Mouse (Mus musculus) urinary bladder, adult 18-20 months (tissue): Measurements from ENCODE around the gene Tesmin.
A peak's percentile ranks its signal among the peaks of the same experiment; 100 is the strongest.

ENCODE experiments used
- DNase-seq, 2 experiments: peaks; one replicate each; pipeline ENCODE4 v3.0.0; 2022; ENCODE audit warnings: low spot score in 2 of 2, mixed read lengths in 2 of 2

Tesmin gene

DNA sequence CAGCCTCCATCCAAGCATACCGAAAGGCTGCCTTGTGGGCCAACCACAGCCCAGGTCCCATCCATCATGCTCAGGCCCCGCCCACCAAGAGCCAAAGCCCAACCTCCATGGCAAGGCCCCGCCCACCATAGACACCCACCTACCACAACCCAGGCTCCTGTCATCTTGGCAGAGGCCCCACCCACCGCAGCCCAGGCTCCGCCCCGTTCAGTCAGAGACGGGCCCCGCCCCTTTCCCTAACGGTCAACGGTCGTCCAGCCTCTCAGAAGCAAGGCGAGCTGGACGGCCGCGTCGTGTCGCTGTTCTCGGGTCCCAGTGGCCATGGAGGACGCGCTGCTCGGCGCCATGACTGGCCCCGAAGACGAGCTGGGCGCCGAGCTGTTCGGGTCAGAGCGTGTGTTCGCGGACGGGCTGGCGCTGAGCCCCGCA lies at the start of gene Tesmin:
Gene Tesmin (plus strand): TSS at position 229 of the 429 bp plus-strand sequence.
- DNase-seq, result peak; percentile 73

GRCm38 (mm10) chr19:3339187-3339586 lies 49.5 kb upstream of the Tesmin start:
- DNase-seq, result no peak

DNA sequence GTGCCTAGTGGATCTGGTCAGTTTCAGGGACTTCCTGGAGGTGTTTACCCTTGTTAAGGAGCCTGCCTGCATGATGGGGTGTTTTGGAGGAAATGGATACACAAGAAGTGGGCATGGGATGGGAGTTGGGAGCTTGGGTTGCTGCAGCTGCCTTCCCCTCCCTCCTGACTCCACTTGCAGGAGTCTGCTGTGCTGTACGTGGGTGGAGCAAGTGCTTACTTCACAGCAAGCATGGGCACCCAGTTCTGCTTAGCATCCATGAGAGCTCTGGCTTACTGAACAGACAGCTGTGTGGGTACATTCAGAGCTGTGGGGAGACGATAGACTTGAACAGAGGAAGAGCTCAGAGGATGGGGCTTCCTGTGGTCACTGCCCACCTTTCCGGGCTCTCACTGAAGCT lies 47.6 kb upstream of the Tesmin start:
- no peak for DNase-seq

DNA sequence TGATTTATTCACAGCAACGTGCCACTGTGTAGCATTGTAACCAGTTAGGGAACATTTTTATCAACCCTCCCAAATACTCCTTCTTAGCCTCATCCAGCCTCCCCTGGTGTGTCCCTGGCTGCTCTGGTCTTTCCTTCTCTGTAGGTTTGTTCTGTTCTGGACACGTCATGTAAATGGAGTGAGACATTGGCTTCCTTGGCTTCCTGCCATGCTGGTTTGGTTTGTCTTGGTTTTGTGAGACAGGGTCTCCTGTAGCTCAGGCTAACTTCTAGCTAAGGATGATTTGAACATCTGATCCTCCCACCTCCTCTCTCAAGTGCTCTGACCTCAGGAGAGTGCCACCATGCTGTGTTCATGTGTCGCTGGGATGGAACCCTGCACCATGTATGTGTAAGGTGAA lies 44.7 kb upstream of the Tesmin start:
- no peak for DNase-seq

DNA sequence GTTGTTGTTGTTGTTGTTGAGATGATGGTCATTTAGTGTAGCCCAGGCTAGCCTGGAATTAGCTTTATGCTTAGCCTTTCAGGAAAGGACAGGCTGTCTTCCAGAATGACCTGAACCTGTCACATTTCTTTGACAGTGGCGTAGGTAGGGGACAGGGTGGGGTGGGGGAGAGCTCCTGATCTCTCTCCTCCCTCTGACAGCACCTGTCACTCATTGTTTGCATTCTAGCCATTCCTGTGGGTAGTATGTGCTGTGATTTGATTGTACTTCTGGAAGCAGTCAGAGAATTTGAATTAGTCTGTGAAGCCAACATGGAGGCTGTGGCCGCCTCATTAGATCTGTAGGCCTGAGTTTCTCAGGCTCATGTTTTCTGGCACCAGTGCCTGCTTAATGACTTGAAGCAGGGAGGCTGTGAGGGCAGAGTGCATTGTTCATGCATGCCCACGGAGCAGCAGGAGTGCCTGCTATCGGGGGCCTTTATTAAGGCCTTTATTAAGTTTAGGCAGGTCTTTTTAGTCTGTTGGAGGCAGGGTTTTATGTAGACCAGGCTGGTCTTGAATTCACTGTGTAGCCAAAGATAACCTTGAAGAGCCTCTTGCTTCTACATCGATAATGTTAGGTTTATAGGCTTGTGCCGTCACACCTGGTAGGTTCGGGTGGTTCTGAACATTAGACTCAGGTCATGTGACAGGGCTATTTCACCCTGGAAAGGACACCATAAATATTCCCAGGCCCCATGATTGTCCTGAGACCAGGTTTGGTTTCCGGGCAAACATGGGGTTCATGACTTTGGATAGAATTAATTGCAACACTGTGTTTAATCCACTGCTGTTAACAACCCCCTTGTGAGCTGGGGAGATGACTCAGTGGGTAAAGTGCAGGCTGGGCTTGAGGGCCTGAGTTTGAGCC lies 43.8 kb upstream of the Tesmin start:
- DNase-seq, result no peak

DNA sequence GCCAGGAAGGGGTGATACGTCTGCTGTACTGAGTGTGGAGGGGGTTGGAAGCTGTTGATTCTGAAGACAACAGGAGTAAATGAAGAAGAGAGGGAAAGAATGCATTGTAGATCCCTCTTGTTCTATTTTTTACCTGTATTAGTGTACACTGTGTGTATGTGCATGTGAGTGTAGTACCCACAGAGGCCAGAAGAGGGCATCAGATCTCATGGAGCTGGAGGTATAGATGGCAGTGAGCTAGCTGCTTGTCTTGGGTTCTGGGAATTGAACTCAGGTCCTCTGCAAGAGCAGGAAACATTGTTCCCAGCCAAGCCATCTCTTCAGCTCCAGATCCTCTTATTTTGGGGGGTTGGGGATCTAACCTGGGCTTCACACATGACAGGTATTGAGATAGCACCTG lies 40.9 kb upstream of the Tesmin start:
- no peak for DNase-seq

DNA sequence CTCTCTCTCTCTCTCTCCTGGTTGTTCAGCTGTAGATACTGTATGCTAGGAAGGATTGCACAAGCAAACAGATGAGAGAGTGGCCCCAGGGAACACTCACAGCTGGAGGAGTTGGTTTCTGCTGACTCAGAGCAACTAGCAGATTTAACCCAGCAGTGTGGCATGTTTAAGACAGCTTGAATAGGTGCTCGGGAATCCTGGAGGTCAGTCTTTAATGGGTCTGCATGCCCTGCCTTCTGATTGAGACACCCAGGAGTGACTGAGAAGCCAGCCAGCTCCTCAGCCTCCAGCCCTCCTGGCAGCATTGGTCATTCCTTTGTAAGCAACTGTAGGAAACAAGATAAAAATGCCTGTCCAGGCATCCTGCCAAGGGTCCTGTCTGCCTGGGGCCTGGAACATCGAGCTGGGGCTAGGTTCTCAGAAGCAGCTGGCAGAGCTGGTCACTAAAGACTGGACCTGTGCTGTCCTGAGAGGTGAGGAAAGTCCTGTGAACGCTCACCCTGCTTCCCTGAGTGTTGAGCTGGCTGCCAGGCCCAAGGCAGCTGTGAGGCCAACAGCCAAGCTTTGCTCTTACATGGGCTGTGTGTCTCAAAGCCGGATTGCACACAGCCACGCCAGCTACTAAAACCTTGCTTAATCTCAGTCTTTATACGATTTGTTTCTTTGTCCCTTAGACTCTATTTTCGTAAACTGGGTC lies 35.1 kb upstream of the Tesmin start:
- DNase-seq, result peak in 1 of 2 experiments; percentile 49

GRCm38 (mm10) chr19:3355096-3355495 lies 33.6 kb upstream of the Tesmin start:
- no peak for DNase-seq

- no peak for DNase-seq
Measured at GRCm38 (mm10) chr19:3356516-3356915, 32.1 kb upstream of the Tesmin start.

GRCm38 (mm10) chr19:3357620-3358019 lies 31.0 kb upstream of the Tesmin start:
- DNase-seq, result no peak

DNA sequence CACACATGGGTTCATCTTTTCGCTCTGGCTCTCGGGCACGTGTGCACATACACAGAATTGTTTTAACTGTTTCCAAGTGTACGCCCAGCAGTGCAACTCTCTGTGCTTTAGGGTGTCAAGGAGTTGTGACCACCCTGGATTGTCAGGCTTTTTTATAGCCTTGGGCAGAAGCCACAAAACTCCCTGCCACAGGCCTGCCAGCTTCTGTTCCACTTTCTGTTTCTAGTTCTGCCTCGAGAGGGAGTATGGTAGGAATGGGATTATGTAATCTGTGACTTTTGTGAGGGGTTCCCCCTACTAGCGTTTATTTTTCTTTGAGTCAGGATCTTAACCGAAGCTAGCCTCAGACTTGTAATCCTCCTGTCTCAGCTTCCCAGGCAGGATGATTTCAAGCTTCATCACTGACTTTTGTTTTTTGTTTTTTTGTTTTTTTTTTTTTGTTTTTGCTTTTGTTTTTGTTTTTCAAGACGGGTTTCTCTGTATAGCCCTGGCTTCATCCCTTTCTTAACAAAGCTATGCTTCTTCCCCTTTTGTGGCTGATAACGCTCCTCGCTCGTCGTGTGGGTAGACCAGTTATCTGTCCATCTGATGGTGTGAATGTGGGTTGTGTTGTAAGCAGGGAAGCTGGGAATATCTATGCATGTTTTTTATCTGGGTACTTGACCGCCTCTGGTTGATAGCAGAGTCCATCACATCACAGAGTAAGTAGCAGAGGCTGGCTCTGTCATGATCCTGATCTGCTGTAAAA lies 28.6 kb upstream of the Tesmin start:
- no peak for DNase-seq

DNA sequence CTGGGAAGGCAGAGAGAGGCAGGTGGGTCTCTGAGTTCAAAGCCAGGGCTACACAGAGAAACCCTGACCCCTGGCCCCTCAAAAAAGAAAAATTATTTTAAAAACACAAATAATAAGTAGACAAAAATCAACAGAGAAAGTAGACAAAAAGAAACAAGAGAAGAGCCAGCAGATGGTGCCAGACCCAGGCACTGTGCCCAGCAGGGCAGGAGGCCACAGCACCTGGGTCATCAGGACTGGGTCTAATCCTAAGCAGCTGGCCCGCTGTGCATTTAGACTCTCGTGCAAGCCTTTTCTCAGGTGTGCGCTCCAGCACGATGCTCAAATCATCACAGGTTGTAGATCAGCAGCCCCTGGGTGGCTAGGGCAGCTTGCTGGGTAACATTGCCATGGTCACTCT lies 25.1 kb upstream of the Tesmin start:
- DNase-seq, result no peak

DNA sequence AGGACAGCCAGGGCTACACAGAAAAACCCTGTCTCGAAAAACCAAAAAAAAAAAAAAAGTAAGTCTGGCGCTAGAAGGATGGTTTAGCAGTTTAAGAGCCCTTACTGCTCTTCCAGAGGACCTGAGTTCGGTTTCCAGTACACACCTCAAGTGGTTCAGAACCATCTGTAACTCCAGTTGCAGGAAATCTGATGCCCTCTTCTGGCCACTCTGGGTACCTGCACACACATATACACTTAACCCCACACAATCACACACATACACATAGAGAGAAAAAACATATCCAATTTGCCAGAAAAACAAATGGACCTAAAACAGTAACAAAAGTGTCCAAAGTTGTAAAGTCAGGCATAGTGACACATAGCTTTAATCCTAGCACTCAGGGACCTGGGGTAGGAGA lies 23.6 kb upstream of the Tesmin start:
- DNase-seq, result no peak

DNA sequence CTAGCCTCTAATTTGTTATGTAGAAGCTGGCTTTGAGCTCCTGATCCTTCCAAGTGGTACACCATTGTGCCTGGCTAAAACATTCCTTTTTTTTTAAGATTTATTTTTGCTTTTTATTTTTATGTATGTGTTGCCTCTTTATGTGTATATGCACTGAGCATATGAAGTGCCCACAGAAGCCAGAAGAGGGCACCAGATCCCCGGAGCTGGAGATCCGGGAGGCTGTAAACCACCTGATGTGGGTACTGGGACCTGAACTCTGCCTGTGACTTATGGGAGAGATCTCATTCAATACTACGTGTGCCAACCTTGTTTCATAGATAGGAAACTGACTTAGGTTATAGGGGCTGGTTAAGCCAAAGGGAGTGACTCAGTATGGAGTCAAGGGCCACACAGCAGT lies 20.4 kb upstream of the Tesmin start:
- DNase-seq, result no peak

DNA sequence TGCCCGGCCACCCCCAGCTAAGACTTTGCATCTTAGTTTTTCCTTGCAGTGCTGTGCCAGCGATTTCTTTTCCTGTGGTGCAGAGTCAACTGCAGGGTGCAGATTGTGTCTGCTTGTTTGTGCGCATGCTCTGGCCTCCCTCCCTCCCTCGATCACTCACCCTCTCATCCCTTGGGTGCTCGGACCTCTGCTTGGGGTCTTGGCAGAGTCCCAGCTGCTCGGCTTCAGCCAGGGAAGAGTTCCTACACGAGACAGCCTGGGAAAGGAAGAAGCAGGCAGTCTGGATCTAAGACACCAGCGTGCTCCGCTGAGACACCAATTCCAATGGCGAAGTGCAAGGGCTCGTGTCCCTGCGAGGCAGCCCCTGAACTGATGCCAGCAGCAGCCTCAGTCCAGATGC lies 15.3 kb upstream of the Tesmin start:
- DNase-seq, result no peak

- DNase-seq, result no peak
Measured at GRCm38 (mm10) chr19:3374028-3374427, 14.6 kb upstream of the Tesmin start.

- no peak for DNase-seq
Measured at GRCm38 (mm10) chr19:3375945-3376495, 12.6 kb upstream of the Tesmin start.

DNA sequence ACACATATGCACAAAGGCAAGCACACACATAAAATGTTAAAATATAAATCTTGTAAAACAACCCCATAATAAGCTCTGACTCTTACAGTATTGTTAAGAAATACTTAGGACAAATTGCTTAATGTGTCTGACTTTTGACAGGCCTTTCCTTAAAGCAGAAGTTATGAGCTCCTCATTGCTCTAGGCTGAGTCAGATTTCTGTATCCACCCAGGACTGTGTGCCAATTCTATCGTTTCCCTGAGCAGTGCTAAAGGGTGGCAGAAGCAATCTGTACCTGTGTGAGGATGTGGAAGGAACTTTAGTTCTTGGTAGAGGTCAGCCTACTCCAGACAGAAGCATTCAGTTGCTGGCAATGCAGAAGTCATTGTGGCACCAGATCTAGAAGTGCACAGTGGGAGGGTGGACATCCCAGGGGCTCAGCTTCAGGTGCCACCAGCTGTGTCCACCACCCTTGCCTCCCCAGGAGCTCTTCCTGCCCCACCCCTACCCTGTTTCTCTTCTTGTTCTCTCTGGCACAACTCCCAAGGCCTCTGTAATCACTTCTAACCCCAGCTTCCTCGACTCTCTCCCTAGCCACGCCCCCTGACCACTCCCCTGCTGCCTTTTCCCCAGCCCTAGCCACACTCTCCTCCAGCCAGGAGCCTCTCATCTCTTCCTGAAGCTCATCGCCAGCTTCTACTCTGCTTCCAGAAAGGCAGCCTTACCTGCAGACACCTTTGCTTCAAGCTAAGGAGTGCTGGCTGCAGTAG lies 11.5 kb upstream of the Tesmin start:
- peak; percentile 28 to 37 for DNase-seq

DNA sequence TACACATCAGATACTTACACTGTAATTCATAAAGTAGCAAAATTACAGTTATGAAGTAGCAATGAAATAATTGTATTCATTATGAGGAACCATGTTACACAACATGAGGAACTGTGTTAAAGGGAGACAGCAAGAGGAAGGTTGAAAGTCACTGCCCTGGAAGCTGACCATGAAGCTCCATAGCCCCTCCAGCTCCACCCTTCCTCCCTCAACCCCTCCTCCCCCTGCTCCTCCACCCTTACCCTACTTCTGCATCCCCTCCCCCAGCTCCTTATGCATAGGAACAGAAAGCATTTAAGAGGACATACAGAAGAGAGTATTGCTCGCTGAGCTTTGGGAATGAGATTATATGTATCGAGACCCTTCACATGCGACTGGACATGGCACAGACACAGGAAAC lies 10.0 kb upstream of the Tesmin start:
- no peak for DNase-seq

DNA sequence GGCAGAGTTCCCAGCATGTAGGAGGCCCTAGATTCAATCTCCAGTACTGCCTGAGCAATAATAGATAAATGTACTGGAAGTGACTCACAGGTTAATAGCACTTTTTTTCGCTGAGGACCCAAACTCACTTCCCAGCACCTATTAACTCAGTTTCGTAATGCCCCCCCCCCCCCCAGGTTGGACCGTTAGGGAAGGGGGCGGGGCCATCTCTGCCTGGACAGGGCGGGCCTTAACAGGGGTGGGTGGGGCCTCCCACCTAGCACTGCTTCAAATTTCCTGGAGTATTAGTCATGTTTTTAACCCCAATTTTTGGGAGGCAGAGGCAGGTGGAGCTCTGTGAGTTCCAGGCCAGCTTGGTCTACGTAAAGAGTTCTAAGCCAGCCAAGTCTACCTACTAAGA lies 596 bp upstream of the Tesmin start:
- no peak for DNase-seq

- peak; percentile 80 to 92 for DNase-seq
Measured at GRCm38 (mm10) chr19:3389089-3389488, 432 bp downstream of the Tesmin start.
